Mouse (Mus musculus) thymus, adult 2 months (tissue): ENCODE results near the gene Fbxo8.

Experiments used
- CTCF ChIP-seq: fragments of 200-500 bp; IDR thresholded peaks from 2 replicates; pipeline ENCODE4 v1.5.1; 2012; ENCODE audit warnings: mild to moderate bottlenecking, control low read depth, low read length, moderate library complexity, borderline replicate concordance; ENCODE audit not compliant: control insufficient read depth, poor library complexity, insufficient read depth; ENCODE audit errors: extremely low read depth
- POLR2A ChIP-seq: fragments of 200-500 bp; IDR thresholded peaks from 2 replicates; pipeline ENCODE4 v1.6.1; 2012; ENCODE audit warnings: mild to moderate bottlenecking, low read length, control low read depth, moderate library complexity; ENCODE audit not compliant: control insufficient read depth, poor library complexity, insufficient read depth; ENCODE audit errors: extremely low read depth

GRCm38 (mm10) chr8:56501911-56502310 is 49.0 kb upstream of the Fbxo8 start:
- TF ChIP-seq CTCF, result no peak
- no peak for TF ChIP-seq POLR2A
